Mouse (Mus musculus) liver, adult 2 months (tissue): Measurements from ENCODE around the gene Rnf183. TPM values are rescaled to one million over a fixed set of nuclear protein-coding genes. Genes with fewer than 3 reads are reported as not detected.
A peak's percentile ranks its signal among the peaks of the same experiment; 100 is the strongest.

Experiments used
- DNase-seq: peaks from one replicate; pipeline ENCODE4 v3.0.0-alpha.2; 2011; ENCODE audit warnings: low read depth, low spot score; ENCODE audit errors: extremely low read depth
- H3K27ac ChIP-seq: fragments of 200-500 bp; replicated peaks from 2 replicates; pipeline ENCODE4 v1.5.1; 2012; ENCODE audit warnings: low read depth, mild to moderate bottlenecking, control low read depth, inconsistent platforms, low read length; ENCODE audit not compliant: insufficient read depth
- H3K27me3 ChIP-seq: fragments of 200-500 bp; 2 replicates; pipeline ENCODE4 v1.6.1; 2012; ENCODE audit warnings: mild to moderate bottlenecking, moderate library complexity, low read length, inconsistent platforms; ENCODE audit not compliant: control insufficient read depth, insufficient read depth
- H3K36me3 ChIP-seq: fragments of 200-500 bp; 2 replicates; pipeline ENCODE4 v1.6.1; 2012; ENCODE audit warnings: low read length, inconsistent platforms; ENCODE audit not compliant: control insufficient read depth, insufficient read depth
- H3K4me1 ChIP-seq: fragments of 200-500 bp; 2 replicates; pipeline ENCODE4 v1.6.1; 2011; ENCODE audit warnings: low read length; ENCODE audit not compliant: control insufficient read depth, insufficient read depth
- H3K4me3 ChIP-seq: fragments of 200-500 bp; 2 replicates; pipeline ENCODE4 v1.5.1; 2011; ENCODE audit warnings: low read depth, mild to moderate bottlenecking, control low read depth, low read length, moderate library complexity; ENCODE audit not compliant: insufficient read depth
- H3K79me2 ChIP-seq: fragments of 200-500 bp; 2 replicates; pipeline ENCODE4 v1.6.1; 2012; ENCODE audit warnings: inconsistent platforms, mild to moderate bottlenecking, low read length, moderate library complexity; ENCODE audit not compliant: control insufficient read depth, insufficient read depth
- H3K9ac ChIP-seq: fragments of 200-500 bp; 2 replicates; pipeline ENCODE4 v1.6.1; 2012; ENCODE audit warnings: low read depth, mild to moderate bottlenecking, control low read depth, inconsistent platforms, low read length
- CTCF ChIP-seq: fragments of 200-500 bp; IDR thresholded peaks from 2 replicates; pipeline ENCODE4 v1.5.1; 2011; ENCODE audit warnings: low read depth, low read length, control low read depth
- POLR2A ChIP-seq: fragments of 200-500 bp; IDR thresholded peaks from 2 replicates; pipeline ENCODE4 v1.6.1; 2011; ENCODE audit warnings: low read length, control low read depth; ENCODE audit not compliant: insufficient read depth; ENCODE audit errors: extremely low read depth
- WGBS: fragments of 180-500 bp; shearing (Covaris S2); methylation state at CpG from one replicate; pipeline ENCODE4 v1.1.7; 2018; 5-methylcytosine and 5-hydroxymethylcytosine counted together
- polyA plus RNA-seq: library from polyadenylated mRNA; depleted of rRNA; stranded (reverse); fragments of >200 nt; gene quantifications from 2 replicates; pipeline ENCODE4 v1.2.3, GENCODE M21; 2012
- total RNA-seq: library from RNA; depleted of rRNA; stranded (reverse); fragments of >200 nt; gene quantifications from 2 replicates; pipeline ENCODE4 v1.2.3, GENCODE M21; 2014

Rnf183 gene
- total and polyA plus RNA-seq, 2 experiments, result not detected

GRCm38 (mm10) chr4:62437871-62438270 lies 2.8 kb upstream of the Rnf183 start:
- WGBS, result 88% methylated on average over 7 of the region's 7 CpGs
- Histone ChIP-seq H3K79me2 (no peaks in the 10 kb centered on the region), H3K4me3 (no peak overlapping the region), H3K27ac (no peak overlapping the region), H3K36me3 (no peaks in the 10 kb centered on the region), H3K27me3 (no peaks in the 10 kb centered on the region), H3K4me1 (peaks cover 5% of the 10 kb centered on the region), H3K9ac (no peak overlapping the region)
- TF ChIP-seq CTCF, result no peak
- no peak for TF ChIP-seq POLR2A
- DNase-seq, result no peak

GRCm38 (mm10) chr4:62437256-62437778 lies 2.3 kb upstream of the Rnf183 start:
- H3K4me1 ChIP-seq, result peaks cover 5% of the 10 kb centered on the region
- no peak overlapping the region for H3K27ac ChIP-seq
- no peaks in the 10 kb centered on the region for H3K79me2 ChIP-seq
- no peaks in the 10 kb centered on the region for H3K36me3 ChIP-seq
- H3K9ac ChIP-seq, result no peak overlapping the region
- H3K27me3 ChIP-seq, result no peaks in the 10 kb centered on the region
- WGBS, result 92% methylated on average over 3 of the region's 3 CpGs
- no peak overlapping the region for H3K4me3 ChIP-seq
- no peak for TF ChIP-seq POLR2A
- TF ChIP-seq CTCF, result no peak
- no peak for DNase-seq

- no peak for TF ChIP-seq CTCF
- TF ChIP-seq POLR2A, result no peak
- DNase-seq, result peak; percentile 8
- Histone ChIP-seq H3K79me2 (no peaks in the 10 kb centered on the region), H3K4me1 (no peaks in the 10 kb centered on the region), H3K27me3 (no peaks in the 10 kb centered on the region), H3K36me3 (no peaks in the 10 kb centered on the region), H3K9ac (no peak overlapping the region), H3K27ac (no peak overlapping the region), H3K4me3 (no peak overlapping the region)
- WGBS, result 68% methylated on average over 7 of the region's 7 CpGs
Measured at GRCm38 (mm10) chr4:62433939-62434870, 847 bp downstream of the Rnf183 start.

GRCm38 (mm10) chr4:62431522-62431921 lies 3.5 kb downstream of the Rnf183 start:
- WGBS, result 79% methylated on average over 4 of the region's 4 CpGs
- H3K4me3 ChIP-seq, result no peak overlapping the region

GRCm38 (mm10) chr4:62430678-62431077 lies 4.4 kb downstream of the Rnf183 start:
- H3K4me3 ChIP-seq, result no peak overlapping the region
- H3K79me2 ChIP-seq, result no peaks in the 10 kb centered on the region
- H3K9ac ChIP-seq, result no peak overlapping the region
- no peak overlapping the region for H3K27ac ChIP-seq
- no peak for DNase-seq
- no peaks in the 10 kb centered on the region for H3K27me3 ChIP-seq
- H3K36me3 ChIP-seq, result 0 out of 2 replicates have a peak, but pooled peaks cover under 1% of the 10 kb centered on the region
- TF ChIP-seq CTCF, result no peak
- no peak for TF ChIP-seq POLR2A
- no peaks in the 10 kb centered on the region for H3K4me1 ChIP-seq

More at GRCm38 (mm10) chr4:62431522-62431921, 3.5 kb downstream of the Rnf183 start:
- Histone ChIP-seq H3K36me3 (no peaks in the 10 kb centered on the region), H3K27me3 (no peaks in the 10 kb centered on the region), H3K9ac (no peak overlapping the region), H3K4me1 (no peaks in the 10 kb centered on the region), H3K79me2 (no peaks in the 10 kb centered on the region), H3K27ac (no peak overlapping the region)
- DNase-seq, result no peak
- no peak for TF ChIP-seq CTCF
- no peak for TF ChIP-seq POLR2A

- TF ChIP-seq POLR2A, result no peak
- no peak for TF ChIP-seq CTCF
- no peaks in the 10 kb centered on the region for H3K79me2 ChIP-seq
- 87% methylated on average over 9 of the region's 9 CpGs for WGBS
Measured at GRCm38 (mm10) chr4:62429616-62430015, 5.4 kb downstream of the Rnf183 start.

More at GRCm38 (mm10) chr4:62429616-62430015, 5.4 kb downstream of the Rnf183 start:
- H3K4me3 ChIP-seq, result no peak overlapping the region
- DNase-seq, result no peak
- H3K27ac ChIP-seq, result no peak overlapping the region
- H3K27me3 ChIP-seq, result no peaks in the 10 kb centered on the region
- H3K9ac ChIP-seq, result no peak overlapping the region
- H3K36me3 ChIP-seq, result peaks cover 9% of the 10 kb centered on the region
- H3K4me1 ChIP-seq, result no peaks in the 10 kb centered on the region
